Mouse (Mus musculus) testis, adult 2 months (tissue): ENCODE data around the gene Paqr5.

ENCODE experiments used
- CTCF ChIP-seq: fragments of 200-500 bp; IDR thresholded peaks from 2 replicates; pipeline ENCODE4 v1.5.1; 2012; ENCODE audit warnings: low read depth, mild to moderate bottlenecking, inconsistent platforms, low read length, moderate library complexity; ENCODE audit not compliant: control insufficient read depth, insufficient read depth, insufficient replicate concordance
- POLR2A ChIP-seq: fragments of 200-500 bp; IDR thresholded peaks from 2 replicates; pipeline ENCODE4 v1.6.1; 2012; ENCODE audit warnings: low read depth, mild to moderate bottlenecking, inconsistent platforms, low read length, moderate library complexity; ENCODE audit not compliant: control insufficient read depth

DNA sequence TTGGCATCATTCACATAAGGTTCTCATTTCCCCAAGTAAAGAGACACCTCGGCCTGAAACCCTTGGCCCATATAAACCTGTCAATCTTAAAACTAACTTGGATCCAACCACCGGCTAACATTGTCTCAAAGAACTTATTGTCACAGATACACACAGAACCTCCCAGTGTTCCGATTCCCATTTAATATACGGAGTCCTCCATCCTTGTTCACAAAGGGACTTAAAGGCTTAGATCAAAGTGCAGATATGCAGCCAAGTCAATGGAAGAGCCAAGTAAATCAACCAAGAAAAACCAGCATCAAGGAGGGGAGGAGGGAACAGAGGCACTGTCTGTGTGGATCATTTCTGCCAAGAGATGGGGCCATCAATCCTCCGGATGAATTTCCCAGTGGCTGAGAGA is 121.1 kb downstream of the Paqr5 start:
- TF ChIP-seq CTCF = no peak
- TF ChIP-seq POLR2A = no peak
